Mouse (Mus musculus) MEL (cell line): Measurements from ENCODE around the gene Abhd2. TPM values are rescaled to one million over a fixed set of nuclear protein-coding genes. Genes with fewer than 3 reads are reported as not detected.

Experiments used
- DNase-seq: peaks from one replicate; pipeline ENCODE4 v3.0.0; 2011; ENCODE audit warnings: low read depth, low spot score
- H3K27ac ChIP-seq: 2 replicates; pipeline ENCODE4 v1.5.1; 2012; ENCODE audit warnings: low read depth, mild to moderate bottlenecking, control low read depth, low read length, moderate library complexity; ENCODE audit not compliant: control insufficient read depth
- H3K27me3 ChIP-seq, 2 experiments: fragments of 150-350 bp in 1 of 2; sonication (generic) in 1 of 2; 2 replicates each; pipeline ENCODE4 v1.6.1; 2012; ENCODE audit warnings: low read length in 2 of 2, mild to moderate bottlenecking in 2 of 2, improper control_type of control experiment in 1 of 2, moderate library complexity in 1 of 2; ENCODE audit not compliant: insufficient read depth in 2 of 2, control insufficient read depth in 1 of 2
- H3K36me3 ChIP-seq, 2 experiments: 2 replicates each; pipeline ENCODE4 v1.6.1; 2012 to 2014; ENCODE audit warnings: low read length in 2 of 2, improper control_type of control experiment in 1 of 2, inconsistent platforms in 1 of 2, mild to moderate bottlenecking in 1 of 2; ENCODE audit not compliant: insufficient read depth in 2 of 2, control insufficient read depth in 1 of 2
- H3K4me1 ChIP-seq, 2 experiments: fragments of 150-350 bp in 1 of 2; sonication (generic) in 1 of 2; 2 replicates each; pipeline ENCODE4 v1.6.1; 2012; ENCODE audit warnings: low read length in 2 of 2, improper control_type of control experiment in 1 of 2, mild to moderate bottlenecking in 1 of 2; ENCODE audit not compliant: insufficient read depth in 2 of 2, control insufficient read depth in 1 of 2
- H3K4me3 ChIP-seq, 2 experiments: fragments of 150-350 bp in 1 of 2; sonication (generic) in 1 of 2; 2 replicates each; pipeline ENCODE4 v1.5.1; 2012; ENCODE audit warnings: low read depth in 2 of 2, low read length in 2 of 2, mild to moderate bottlenecking in 2 of 2, moderate library complexity in 2 of 2, control low read depth in 1 of 2, improper control_type of control experiment in 1 of 2; ENCODE audit not compliant: control insufficient read depth in 1 of 2, insufficient read depth in 1 of 2
- H3K79me2 ChIP-seq: 2 replicates; pipeline ENCODE4 v1.6.1; 2012; ENCODE audit warnings: mild to moderate bottlenecking, low read length, moderate library complexity; ENCODE audit not compliant: control insufficient read depth, poor library complexity, insufficient read depth
- H3K9ac ChIP-seq: 2 replicates; pipeline ENCODE4 v1.6.1; 2012; ENCODE audit warnings: low read depth, mild to moderate bottlenecking, control low read depth, low read length, moderate library complexity; ENCODE audit not compliant: control insufficient read depth, poor library complexity, severe bottlenecking
- H3K9me3 ChIP-seq: fragments of 150-350 bp; sonication (generic); replicated peaks from 2 replicates; pipeline ENCODE4 v1.6.1; 2012; ENCODE audit warnings: mild to moderate bottlenecking, low read length, improper control_type of control experiment, moderate library complexity; ENCODE audit not compliant: insufficient read depth
- CHD2 ChIP-seq: IDR thresholded peaks from 2 replicates; pipeline ENCODE4 v1.6.1; 2011; ENCODE audit warnings: low read length, improper control_type of control experiment
- ELF1 ChIP-seq: IDR thresholded peaks from 2 replicates; pipeline ENCODE4 v1.6.1; 2014; ENCODE audit warnings: low read depth, mild to moderate bottlenecking, inconsistent platforms, low read length, improper control_type of control experiment, moderate library complexity
- EP300 ChIP-seq, 2 experiments: IDR thresholded peaks; 2 replicates each; pipeline ENCODE4 v1.6.1; 2011; ENCODE audit warnings: improper control_type of control experiment in 2 of 2, low read length in 2 of 2, low read depth in 1 of 2, mild to moderate bottlenecking in 1 of 2
- ETS1 ChIP-seq: IDR thresholded peaks from 2 replicates; pipeline ENCODE4 v1.6.1; 2012; ENCODE audit warnings: low read depth, mild to moderate bottlenecking, inconsistent platforms, low read length, improper control_type of control experiment, moderate library complexity
- GATA1 ChIP-seq: IDR thresholded peaks from 2 replicates; pipeline ENCODE4 v1.6.1; 2011; ENCODE audit warnings: low read depth, low read length, improper control_type of control experiment
- JUND ChIP-seq: IDR thresholded peaks from 2 replicates; pipeline ENCODE4 v1.6.1; 2011; ENCODE audit warnings: low read depth, mild to moderate bottlenecking, improper control_type of control experiment, low read length
- MAFK ChIP-seq: IDR thresholded peaks from 2 replicates; pipeline ENCODE4 v1.6.1; 2011; ENCODE audit warnings: low read depth, mild to moderate bottlenecking, low read length, improper control_type of control experiment, borderline replicate concordance
- MAX ChIP-seq: IDR thresholded peaks from 2 replicates; pipeline ENCODE4 v1.6.1; 2011; ENCODE audit warnings: low read length, improper control_type of control experiment
- MEF2A ChIP-seq: IDR thresholded peaks from 2 replicates; pipeline ENCODE4 v1.6.1; 2014; ENCODE audit warnings: low read depth, mild to moderate bottlenecking, inconsistent platforms, low read length, improper control_type of control experiment; ENCODE audit not compliant: poor library complexity, insufficient replicate concordance, severe bottlenecking; ENCODE audit errors: extremely low read depth
- MXI1 ChIP-seq: IDR thresholded peaks from 2 replicates; pipeline ENCODE4 v1.6.1; 2011; ENCODE audit warnings: mild to moderate bottlenecking, low read depth, low read length, improper control_type of control experiment
- NELFE ChIP-seq: IDR thresholded peaks from 2 replicates; pipeline ENCODE4 v1.6.1; 2011; ENCODE audit warnings: low read depth, low read length, improper control_type of control experiment
- RCOR1 ChIP-seq: IDR thresholded peaks from 2 replicates; pipeline ENCODE4 v1.6.1; 2012; ENCODE audit warnings: low read depth, mild to moderate bottlenecking, inconsistent platforms, low read length, improper control_type of control experiment
- TBP ChIP-seq: IDR thresholded peaks from 2 replicates; pipeline ENCODE4 v1.8.0; 2011; ENCODE audit warnings: low read depth, low read length, improper control_type of control experiment
- UBTF ChIP-seq: IDR thresholded peaks from 2 replicates; pipeline ENCODE4 v1.6.1; 2012; ENCODE audit warnings: low read depth, mild to moderate bottlenecking, inconsistent platforms, low read length, improper control_type of control experiment, moderate library complexity, borderline replicate concordance; ENCODE audit not compliant: insufficient read depth
- USF2 ChIP-seq, 2 experiments: IDR thresholded peaks; 2 replicates each; pipeline ENCODE4 v1.6.1; 2011 to 2012; ENCODE audit warnings: improper control_type of control experiment in 2 of 2, low read length in 2 of 2, borderline replicate concordance in 1 of 2, inconsistent platforms in 1 of 2, low read depth in 1 of 2, mild to moderate bottlenecking in 1 of 2; ENCODE audit not compliant: insufficient read depth in 1 of 2
- ZKSCAN1 ChIP-seq: IDR thresholded peaks from 2 replicates; pipeline ENCODE4 v1.6.1; 2012; ENCODE audit warnings: low read depth, mild to moderate bottlenecking, inconsistent platforms, low read length, improper control_type of control experiment, moderate library complexity
- ZMIZ1 ChIP-seq: IDR thresholded peaks from 2 replicates; pipeline ENCODE4 v1.6.1; 2012; ENCODE audit warnings: low read depth, mild to moderate bottlenecking, inconsistent platforms, low read length, improper control_type of control experiment, moderate library complexity
- polyA plus RNA-seq, 2 experiments: library from polyadenylated mRNA; stranded (reverse) in 1 of 2; unstranded in 1 of 2; fragments of >175 nt in 1 of 2; fragments of >200 nt in 1 of 2; gene quantifications; 2 replicates each; pipeline versions ENCODE4 v1.2.1 to v1.2.4; 2012; ENCODE audit warnings: low replicate concordance in 2 of 2, low read depth in 1 of 2; ENCODE audit not compliant: insufficient read length in 2 of 2, insufficient read depth in 1 of 2, missing spikeins in 1 of 2
- total RNA-seq: library from RNA; depleted of rRNA; stranded (reverse); fragments of 300-350 nt; gene quantifications from 2 replicates; pipeline ENCODE4 v1.2.3, GENCODE M21; 2012

Gene Abhd2
- total and polyA plus RNA-seq, 3 experiments = 13.6 to 32.0 TPM; not detected in 1

- DNase-seq = no peak
- H3K27me3 ChIP-seq = no peaks in the 10 kb centered on the region
- no peak overlapping the region for H3K4me3 ChIP-seq
- H3K9me3 ChIP-seq = no peaks in the 10 kb centered on the region
- no peak overlapping the region for H3K9ac ChIP-seq
- H3K27ac ChIP-seq = no peak overlapping the region
- H3K4me1 ChIP-seq = no peaks in the 10 kb centered on the region
- peaks cover 0 to 1% of the 10 kb centered on the region in 2 experiments; a peak in 2 of 4 replicates for H3K36me3 ChIP-seq
- no peak for TF ChIP-seq ZMIZ1
- TF ChIP-seq TBP = no peak
- no peak for TF ChIP-seq NELFE
- TF ChIP-seq JUND = no peak
- TF ChIP-seq MAX = no peak
- no peak for TF ChIP-seq MXI1
- TF ChIP-seq RCOR1 = no peak
- no peak for TF ChIP-seq UBTF
- peaks cover 12% of the 10 kb centered on the region for H3K79me2 ChIP-seq
Measured at GRCm38 (mm10) chr7:79295196-79295826, 22.3 kb downstream of the Abhd2 start.

DNA sequence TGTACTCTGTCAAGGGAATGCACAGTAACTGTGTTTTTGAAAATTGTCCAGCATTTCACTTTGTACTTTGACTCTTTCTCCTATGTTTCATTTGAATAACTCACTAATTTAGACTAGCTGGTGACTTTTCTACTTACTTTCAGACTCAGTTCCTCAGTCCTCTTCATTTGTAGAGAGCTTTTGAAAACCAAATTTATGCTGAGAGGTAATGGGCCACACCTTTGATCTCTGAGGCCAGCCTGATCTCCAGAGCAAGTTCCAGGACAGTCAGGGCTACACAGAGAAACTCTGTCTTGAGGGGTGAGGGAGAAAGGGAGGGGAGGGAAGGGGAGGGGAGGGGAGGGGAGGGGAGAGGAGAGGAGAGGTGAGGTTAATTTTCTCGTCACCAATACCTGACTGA lies 25.7 kb downstream of the Abhd2 start:
- Histone ChIP-seq H3K4me3 (no peak overlapping the region), H3K79me2 (peaks cover 1% of the 10 kb centered on the region; the same call in 1 of the 2 replicates), H3K9me3 (no peaks in the 10 kb centered on the region), H3K36me3 (peaks cover 0 to 1% of the 10 kb centered on the region in 2 experiments; a peak in 2 of 4 replicates), H3K27ac (no peak overlapping the region), H3K9ac (no peak overlapping the region), H3K27me3 (no peaks in the 10 kb centered on the region), H3K4me1 (no peaks in the 10 kb centered on the region)
- TF ChIP-seq NELFE (no peak), GATA1 (no peak), EP300 (IDR thresholded peaks at IDR 0.05; ENCODE audit: low read depth in 1 of 2, low read length in 2 of 2) (no peak), MAFK (no peak), RCOR1 (no peak)
- DNase-seq = no peak

GRCm38 (mm10) chr7:79299548-79299947 lies 26.5 kb downstream of the Abhd2 start:
- no peak overlapping the region for H3K27ac ChIP-seq
- H3K9me3 ChIP-seq = no peaks in the 10 kb centered on the region
- H3K4me3 ChIP-seq = no peak overlapping the region
- H3K9ac ChIP-seq = no peak overlapping the region
- no peak for DNase-seq
- TF ChIP-seq ELF1 (no peak), ETS1 (no peak), ZKSCAN1 (no peak), USF2 (IDR thresholded peaks at IDR 0.05; ENCODE audit: borderline replicate concordance in 1 of 2, insufficient read depth in 1 of 2, low read depth in 1 of 2, low read length in 2 of 2) (no peak), CHD2 (no peak), MEF2A (no peak), MXI1 (no peak)
- TF ChIP-seq, all 39 proteins: peak for 0
- H3K27me3 ChIP-seq = no peaks in the 10 kb centered on the region
- peaks cover 1% of the 10 kb centered on the region; the same call in 1 of the 2 replicates for H3K79me2 ChIP-seq
- peaks cover 0 to 1% of the 10 kb centered on the region in 2 experiments; a peak in 2 of 4 replicates for H3K36me3 ChIP-seq
- H3K4me1 ChIP-seq = no peaks in the 10 kb centered on the region
